Mouse (Mus musculus): Measurements from ENCODE around the gene Tex22.

The Tex22 gene

GRCm38 (mm10) chr12:113103846-113104451 is 29.6 kb downstream of the Tex22 start:
- peak; percentile 47 for DNase-seq

GRCm38 (mm10) chr12:113106386-113106785 is 32.1 kb downstream of the Tex22 start:
- DNase-seq: no peak

GRCm38 (mm10) chr12:113107431-113108124 is 33.3 kb downstream of the Tex22 start:
- DNase-seq: no peak

DNA sequence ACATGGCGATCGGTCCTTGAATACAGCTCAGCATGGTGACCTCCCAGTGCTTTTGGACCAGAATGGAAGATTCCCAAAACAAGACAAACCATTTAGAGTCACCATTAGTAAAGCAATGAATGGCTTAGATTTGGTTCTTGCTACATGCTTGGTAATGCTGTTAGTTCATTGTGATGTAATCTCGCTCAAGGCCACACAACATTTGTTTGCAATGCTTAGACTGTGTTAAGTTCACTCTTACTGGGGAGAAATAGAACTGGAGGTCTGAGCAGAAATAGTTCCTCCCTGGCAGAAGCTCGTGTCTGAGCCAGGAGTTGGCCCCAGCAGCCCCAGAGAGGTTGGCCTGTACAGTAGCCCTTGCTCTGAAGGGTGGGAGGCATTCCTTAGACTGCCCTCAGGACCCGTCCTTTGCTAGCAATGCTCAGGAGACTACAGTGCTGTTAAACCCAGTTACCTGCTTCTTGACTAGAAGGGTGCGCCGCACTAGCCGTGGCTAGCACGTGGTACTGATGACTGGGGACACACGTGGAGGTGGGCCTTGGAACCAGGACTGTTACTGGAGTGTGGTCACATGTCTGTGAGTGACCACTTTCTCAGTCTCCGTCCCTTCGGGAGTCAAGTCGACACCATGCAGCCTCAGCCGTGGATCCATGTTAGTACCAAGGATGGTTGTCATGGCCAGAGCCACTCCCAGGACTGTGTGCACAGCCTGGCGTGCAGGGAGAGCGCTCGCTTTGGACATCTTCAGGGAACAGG is 34.4 kb downstream of the Tex22 start:
- DNase-seq: no peak

DNA sequence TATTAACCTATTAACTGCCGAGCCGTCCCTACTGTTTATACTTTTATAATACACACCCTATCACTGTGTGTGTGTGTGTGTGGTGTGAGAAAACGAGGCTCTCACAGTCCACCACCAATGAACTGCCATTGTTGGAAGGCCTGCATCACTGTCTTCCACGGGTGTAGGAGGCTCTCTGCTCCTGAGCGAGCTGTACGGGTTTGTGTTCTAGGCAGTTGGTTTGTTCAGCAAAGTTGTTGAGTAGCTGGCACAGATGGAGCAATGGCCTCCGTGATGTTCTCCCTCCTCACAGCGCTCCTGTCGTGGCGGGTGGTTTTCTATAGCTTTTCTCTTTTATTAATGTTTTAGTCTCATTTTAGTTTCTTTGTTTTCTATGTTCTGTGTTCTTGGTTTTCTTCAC is 35.5 kb downstream of the Tex22 start:
- DNase-seq: no peak

DNA sequence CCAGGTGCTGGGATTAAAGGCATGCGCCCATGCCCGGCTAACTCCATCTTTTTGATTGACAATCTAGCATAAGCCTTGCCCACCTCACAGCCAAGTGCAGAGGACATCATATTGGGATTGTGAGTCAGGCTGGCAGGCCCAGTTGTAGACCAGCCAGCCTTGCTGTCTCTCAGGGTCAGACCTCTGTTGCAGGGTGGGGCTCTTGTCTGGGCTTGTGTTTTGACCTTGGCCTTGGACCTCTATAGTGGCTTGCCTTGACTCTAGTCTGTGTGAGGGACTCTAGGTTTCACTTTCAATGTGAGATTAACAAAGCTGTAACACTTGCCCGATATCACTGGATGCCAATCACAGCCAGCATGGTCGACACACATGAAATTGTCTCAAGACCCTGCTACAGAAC is 39.8 kb downstream of the Tex22 start:
- DNase-seq: no peak

GRCm38 (mm10) chr12:113114856-113115538 is 40.7 kb downstream of the Tex22 start:
- DNase-seq: no peak

DNA sequence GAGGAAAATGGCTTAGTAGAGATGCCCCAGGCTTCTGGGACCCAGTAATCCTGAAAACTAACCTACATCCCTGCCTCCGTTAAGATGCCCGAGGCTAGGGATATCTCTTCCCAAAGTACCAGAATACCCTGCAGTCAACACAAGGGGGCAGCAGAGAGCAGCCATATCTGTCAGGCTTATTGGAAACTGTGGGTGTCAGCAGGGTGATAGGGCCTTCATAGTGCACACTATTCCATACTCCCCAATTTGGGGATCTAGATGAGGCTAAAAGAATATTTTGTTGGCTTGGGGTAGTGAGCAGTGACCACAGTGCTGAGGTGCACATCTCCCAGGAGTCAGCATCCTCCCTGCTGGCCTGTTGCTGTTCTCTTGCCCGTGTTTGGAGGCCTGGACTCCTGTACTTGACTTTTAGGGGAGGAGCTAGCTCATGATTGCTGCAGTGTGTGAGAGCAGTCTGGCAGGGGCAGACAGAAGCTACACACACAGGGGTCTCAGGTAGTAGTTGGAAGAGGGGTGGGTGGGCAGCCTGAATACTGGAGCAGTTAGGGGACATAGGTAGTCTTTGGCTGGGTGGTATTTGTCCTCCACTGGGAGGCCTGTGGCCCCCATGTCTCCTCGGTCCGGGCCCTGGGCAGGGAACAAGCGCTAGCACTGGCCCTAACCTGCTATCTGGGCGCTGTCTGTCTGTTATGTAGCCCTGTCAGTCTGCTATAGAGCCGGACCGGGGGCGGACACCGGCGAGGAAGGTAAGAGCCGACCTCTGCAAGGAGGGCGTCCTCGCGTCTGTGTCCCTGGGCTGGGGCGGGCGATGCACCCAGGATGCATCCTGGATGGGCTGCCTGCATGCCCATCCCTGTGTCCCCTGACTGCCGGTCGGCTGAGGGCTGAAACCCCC is 45.5 kb downstream of the Tex22 start:
- DNase-seq: peak; percentile 92

GRCm38 (mm10) chr12:113124726-113125125 is 50.4 kb downstream of the Tex22 start:
- DNase-seq: no peak

DNA sequence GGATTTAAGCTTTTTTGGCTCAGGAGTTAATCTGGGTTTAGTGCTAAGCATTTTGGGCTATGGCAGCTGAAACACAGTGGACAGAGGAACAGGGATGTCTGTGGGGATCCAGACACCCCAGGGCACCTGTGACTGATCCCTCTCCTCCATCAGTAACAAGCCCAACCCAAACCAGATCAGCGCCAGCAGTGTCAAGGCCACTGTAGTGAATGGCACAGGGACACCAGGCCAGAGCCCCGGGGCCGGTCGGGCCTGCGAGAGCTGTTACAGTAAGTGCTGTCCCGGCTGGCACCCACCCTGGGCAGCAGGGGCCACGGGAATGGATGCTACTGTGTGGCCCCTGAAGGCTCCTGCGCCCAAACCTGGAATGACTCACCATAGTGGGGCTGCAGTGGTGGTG is 56.4 kb downstream of the Tex22 start:
- DNase-seq: no peak

DNA sequence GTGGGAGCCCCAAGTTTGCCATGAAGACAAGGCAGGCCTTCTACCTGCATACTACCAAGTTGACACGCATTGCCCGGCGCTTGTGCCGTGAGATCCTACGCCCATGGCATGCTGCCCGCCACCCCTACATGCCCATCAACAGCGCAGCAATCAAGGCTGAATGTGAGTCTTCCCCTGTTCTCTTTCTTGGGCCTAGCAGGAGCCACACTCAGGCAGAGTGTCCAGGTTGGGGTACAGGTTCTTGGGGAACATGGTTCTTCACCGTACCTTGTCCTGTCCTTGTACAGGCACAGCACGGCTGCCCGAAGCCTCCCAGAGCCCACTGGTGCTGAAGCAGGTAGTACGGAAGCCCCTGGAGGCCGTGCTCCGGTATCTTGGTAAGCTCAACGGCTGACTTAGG is 57.3 kb downstream of the Tex22 start:
- no peak for DNase-seq

DNA sequence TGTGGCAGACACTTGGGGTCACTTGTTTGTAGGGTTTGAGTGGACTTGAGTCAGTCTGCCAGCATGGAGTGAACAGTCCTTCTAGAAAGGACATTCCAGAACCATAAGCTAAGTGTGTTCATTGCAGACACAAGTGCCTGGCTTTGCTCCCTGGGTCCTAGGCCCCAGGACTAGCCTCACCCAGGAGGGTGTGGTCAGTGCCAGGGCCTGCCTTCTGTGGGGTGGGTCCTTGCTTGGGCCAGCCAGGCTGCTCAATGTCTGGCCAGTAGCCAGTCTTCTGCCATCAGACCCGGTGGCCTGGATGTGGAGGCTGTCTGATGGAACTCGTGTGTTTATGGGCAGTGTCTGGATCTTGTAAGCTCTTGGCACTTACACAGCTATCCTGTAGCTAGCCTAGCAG is 58.3 kb downstream of the Tex22 start:
- peak; percentile 98 for DNase-seq

DNA sequence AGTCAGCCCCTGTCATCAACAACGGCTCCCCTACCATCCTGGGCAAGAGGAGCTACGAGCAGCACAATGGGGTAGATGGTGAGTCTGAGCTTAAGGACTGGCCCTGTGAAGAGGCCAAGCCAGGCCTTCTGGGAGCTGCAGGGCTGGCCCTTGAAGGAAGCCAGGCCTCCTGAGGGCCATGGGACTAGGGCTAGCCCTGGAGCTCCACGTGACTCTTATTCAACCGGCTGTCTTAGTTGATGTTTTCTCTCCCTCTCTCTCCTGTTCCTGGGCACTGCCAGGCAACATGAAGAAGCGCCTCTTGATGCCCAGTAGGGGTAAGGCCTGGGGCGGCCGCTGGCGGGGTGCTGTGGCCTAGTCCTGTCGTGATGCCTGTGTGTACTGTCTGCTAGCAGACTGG is 59.0 kb downstream of the Tex22 start:
- DNase-seq: no peak

DNA sequence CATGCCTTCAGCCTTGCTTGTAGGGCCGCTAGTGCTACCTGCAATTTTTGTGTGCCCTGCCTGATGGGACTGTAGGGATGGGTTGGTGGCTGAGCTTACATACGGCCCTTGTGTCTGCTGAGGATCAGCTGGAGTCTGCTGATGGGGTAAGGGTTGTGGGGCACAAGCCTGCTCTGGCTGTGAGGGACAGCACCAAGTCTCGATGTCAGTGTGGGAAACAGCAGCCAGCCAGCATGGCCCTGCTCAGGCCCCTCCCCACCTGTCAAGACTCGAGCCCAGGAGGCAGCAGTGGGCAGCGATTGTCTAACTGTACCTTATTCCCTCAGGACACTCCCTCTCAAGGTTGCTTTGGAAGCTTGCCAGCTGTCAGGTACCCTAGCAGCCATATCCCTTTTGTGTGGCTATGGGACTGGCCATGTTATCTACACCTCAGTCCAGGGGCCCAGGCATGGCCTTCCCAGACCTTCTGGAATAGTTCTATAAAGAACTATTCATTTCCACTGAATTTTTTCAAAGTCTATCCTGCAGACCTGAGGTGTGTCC is 59.6 kb downstream of the Tex22 start:
- DNase-seq: no peak

DNA sequence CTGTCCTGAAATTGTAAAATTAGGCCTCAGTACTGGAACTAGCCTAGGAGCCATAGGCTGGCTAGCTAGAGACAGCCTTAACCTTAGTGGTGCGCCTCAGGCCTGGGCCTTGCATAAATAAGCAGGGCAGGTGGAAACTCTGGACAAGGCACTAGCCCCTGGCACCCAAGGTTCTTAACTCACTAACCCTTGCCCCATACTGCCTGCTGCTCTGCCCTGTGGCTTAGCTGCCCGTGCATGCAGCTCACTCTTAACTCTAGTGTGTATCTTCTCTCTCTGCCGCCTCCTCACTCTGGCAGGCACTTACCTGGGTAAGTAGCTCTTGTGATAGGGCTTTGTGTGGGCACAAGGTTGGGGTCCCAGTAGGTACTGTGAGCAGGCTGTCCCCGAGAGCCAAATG is 60.2 kb downstream of the Tex22 start:
- no peak for DNase-seq

DNA sequence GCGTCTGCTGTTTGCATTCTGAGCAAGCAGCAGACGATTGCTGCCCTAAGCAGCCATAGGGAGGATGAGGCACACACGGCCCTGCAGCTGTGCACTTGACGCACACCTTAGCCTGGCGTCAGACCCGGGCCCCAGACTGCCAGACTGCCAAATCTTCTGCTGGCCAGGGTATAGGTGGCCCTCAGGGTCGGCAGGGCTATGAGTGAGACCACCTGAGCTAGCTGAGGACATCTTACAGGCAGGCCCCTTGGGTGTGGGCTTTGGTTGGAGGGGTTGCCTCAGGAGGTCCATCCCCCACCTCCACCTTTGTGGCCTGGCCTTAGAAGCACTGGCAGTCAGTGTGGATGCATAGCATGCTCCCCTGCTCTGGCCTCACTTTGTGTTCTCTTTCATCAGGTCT is 61.1 kb downstream of the Tex22 start:
- DNase-seq: no peak

DNA sequence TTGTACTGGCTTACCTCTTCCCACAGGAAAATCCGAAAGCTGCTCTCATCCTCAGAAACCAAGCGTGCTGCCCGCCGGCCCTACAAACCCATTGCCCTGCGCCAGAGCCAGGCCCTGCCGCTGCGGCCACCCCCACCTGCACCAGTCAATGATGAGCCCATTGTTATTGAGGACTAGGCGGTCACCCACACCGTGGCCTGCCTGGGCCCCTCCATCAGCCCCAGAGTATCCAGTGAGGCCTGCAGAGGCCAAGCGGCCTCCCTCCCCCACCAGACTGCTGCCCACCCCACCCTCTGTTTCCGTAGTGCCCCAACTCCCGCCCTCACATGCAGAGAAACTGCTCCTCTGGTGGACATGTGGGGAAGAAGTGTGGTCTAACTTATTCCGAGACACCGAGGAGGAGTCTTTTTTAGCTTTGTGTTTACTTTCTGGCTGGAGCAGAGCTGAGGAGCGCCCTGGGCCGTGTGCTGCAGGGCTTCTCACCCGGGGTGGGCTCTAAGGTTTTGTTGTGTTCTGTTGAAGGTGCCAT is 62.3 kb downstream of the Tex22 start:
- no peak for DNase-seq

GRCm38 (mm10) chr12:113137260-113138213 is 63.2 kb downstream of the Tex22 start:
- no peak for DNase-seq

DNA sequence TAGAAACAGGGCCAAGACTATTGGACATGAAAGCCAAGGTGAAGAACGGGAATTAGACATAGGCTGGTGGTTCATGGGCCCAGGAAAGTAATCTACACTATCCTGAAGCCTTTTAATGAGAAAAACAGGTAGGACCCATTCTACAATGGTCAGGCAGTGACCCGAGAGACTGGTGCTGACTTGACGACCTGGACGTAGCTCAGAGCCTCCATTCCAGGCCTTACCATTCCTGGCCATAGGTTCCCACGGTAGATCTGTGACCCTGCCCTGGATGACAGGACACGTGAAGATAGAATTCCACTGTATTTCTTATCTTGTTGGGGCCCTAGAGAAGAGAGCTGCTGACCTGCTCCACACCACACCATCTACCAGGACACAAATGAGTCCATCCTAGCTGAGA is 64.0 kb downstream of the Tex22 start:
- no peak for DNase-seq
